Mouse (Mus musculus) naive thymus-derived CD4-positive, alpha-beta T cell, adult 2 months (primary cell): Measurements from ENCODE around the gene Arl9.
"Not testable (repeated sequence)": the region's sequence is repeated elsewhere in the genome, so short reads cannot be mapped to it uniquely, and the experiment has no call there.

Source experiments
- DNase-seq: peaks from one replicate; pipeline ENCODE4 v3.0.0-alpha.2; 2011; ENCODE audit warnings: low read depth

Gene Arl9

DNA sequence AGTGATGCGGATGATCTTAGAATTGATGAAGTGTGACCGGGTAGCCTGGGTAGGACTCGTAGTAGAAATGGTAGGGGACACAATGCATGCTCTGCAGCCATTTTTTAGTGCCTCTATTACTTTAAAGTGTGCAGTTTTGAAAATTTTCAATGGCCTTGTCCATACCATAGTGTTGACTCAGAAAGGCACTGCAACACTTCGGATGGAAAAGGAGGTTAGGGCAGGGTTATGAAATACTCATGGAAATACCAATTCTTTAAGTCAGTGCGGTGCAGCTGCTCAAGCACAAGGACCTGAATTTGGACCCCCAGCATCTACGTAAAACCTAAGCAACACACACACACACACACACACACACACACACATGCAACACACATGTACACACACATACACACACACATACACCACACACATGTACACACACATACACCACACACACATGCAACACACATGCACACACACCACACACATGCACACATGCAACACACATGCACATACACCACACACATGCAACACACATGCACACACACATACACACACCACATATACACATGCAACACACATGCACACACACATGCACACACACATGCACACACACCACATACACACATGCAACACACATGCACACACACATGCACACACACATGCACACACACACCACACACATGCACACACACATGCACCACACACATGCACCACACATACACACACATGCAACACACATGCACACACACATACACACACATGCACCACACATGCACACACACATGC lies at the start of gene Arl9:
Gene Arl9, plus strand, starts transcription at position 5 of the 771 bp plus-strand sequence.
- no peak for DNase-seq

DNA sequence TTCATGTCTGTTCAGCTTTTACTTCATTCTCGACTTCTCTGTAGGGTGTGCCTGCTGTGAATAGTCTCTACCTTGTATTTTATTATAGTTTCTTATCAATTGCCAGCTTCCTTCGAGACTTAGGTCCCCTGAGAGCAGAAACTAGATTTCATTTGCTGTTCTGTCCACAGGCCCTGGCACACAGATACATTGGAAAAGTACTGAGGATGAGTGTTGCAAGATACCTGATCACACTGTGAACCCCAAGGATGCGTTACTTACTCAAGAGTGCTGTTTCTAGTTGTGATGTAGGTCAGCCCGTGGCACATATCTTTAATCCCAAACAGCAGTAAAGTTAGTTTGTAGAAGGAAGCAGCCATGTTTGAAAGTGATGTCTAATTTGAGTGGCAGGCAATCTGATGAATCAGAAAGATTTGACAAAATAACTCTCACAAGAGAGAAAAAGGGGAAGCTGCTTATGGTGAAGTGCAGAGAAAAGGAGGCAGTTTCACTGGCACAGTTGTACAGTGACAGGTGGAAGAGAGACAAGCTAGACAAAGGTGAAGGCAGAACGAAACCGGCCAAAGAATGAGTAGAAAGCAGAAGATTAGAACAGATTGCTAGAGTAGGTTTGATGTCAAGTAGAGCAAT lies 49.5 kb upstream of the Arl9 start:
- DNase-seq: no peak

DNA sequence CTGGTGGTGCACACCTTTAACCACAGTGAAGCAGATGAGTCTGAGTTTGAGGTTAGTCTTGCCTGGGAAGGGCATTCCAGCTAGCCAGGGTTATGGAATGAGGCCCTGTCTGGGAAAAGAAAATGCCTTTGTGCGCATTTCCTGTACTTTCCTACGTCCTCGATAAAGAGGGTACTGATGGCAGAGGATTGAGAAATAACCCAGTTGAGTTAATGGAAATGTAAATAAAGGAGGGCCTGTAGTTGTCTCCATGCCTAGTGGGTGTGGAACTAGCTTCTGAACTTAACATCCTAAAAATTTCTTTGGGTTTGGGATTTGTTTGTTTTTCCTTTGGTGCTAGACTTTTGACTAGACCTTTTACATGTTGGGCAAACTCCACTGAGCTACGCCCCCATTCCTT lies 48.4 kb upstream of the Arl9 start:
- no peak for DNase-seq

DNA sequence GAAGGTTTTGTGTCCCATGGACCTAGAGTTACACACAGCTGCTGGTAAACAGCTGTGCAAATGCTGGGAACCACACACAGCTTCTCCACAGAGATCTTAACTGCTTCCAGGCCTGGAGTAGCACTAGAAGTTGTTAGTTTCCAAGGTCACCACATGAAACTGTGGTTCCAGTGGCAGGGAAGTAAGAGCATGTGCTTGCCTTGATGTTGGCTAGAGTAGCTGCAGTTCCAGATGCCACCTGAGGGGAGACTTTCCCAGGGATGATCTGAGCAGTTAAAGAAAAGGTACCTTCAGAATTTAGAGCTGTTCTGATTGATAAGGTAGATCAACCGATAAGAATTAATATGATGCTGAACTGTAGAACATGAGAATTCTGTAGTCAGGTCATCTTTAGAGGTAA lies 45.9 kb upstream of the Arl9 start:
- peak; percentile 25 for DNase-seq

DNA sequence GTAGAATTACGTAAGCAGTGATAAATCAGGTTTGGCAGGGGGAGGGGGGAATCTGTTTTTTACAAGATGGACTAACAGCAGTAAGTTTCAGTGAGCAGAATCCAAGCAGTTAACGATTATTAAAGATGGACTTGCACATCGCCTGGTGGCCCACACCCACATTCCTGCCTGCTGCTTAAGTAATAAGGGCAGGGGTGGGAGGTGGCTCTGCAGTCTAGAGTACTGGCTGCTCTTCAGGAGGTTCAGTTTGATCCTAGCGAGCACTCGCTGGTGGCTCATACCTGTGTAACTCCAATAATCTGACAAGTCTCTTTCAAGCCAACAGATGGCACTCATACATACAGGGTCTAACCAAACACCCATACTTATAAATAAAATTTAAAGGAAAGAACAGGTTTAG lies 44.3 kb upstream of the Arl9 start:
- DNase-seq: no peak

DNA sequence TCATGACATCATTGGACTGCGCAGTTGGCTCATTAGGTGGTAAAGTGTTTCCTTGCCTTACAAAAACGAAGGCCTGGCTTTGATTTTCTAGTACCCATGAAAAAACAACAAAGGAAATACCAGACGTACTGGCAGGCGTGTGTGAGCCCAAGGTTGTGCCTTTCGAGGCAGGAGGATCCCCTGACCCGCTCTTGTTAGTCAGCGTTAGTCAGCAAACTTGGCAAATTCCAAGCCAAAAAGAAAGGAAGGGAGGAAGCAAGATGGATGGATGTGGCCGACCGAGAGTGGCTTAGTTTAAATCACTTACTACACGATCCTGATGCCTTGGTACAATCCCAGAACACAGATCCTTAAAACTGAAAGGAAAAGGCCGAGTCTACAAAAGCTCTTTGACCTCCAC lies 41.3 kb upstream of the Arl9 start:
- no peak for DNase-seq

DNA sequence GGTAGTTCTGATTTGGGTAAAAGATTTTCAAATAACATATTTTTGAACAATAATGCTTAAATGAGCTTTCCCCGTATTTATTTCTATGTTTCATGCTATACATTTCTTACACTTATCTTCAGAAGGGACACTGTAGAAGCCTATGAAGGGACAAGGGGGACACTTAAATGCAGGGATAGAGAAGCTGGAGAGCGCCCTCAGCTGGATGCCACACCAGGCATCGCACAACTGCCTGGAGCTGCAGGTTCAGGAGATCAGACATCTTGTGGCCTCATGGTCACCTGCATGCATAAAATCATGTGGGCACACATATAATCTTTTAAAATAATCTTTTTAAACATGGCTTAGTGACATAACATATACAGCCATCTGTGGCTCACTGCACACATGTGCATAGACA lies 39.2 kb upstream of the Arl9 start:
- no peak for DNase-seq

DNA sequence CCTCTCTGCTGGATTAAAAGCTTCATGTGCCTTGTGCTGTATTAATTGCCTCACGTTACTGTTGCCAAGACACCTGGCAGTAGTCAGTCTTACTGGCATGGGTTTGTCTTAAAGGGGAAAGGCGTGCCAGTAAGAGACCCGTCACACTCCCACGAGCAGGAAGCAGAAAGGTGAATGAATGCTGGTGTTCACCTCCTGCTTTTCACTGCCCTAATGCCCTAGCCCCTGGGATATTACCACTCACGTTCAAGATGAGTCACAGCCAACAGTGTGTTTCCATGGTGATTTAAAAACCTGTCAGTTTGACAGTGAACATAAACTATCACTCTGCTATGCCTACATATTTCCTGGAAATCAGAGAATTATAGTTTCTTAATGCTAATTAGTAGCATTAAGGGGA lies 34.6 kb upstream of the Arl9 start:
- DNase-seq: no peak

DNA sequence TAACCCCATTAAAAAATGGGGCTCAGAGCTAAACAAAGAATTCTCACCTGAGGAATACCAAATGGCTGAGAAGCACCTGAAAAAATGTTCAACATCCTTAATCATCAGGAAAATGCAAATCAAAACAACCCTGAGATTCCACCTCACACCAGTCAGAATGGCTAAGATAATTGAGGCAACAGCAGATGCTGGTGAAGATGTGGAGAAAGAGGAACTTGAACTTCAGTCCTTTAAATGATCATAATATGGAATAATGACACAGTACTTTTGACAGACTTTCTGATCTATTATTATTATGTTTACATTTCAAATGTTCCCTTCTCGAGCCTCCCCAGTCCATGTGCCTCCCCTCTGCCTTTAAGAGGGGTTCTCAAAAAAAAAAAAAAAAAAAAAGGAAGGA lies 32.7 kb upstream of the Arl9 start:
- DNase-seq: not testable (repeated sequence)

DNA sequence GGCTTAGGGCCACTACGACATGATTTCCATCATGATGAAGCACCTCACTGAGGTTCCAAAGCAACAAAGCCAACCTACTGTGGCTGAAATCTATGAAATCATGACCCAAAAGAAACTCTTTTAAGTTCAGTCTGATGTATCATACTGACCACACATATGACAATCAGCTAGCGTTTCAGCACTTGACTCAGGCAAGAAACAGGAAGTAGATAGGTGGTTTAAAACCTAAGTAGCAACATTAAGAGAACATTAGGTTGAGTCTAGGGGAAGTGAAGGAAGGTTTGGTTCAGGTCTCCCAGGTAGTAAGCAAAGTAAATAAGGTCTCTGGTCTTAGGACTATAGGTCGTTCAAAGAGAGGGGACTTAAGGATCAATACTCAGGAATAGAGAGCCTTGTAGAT lies 30.4 kb upstream of the Arl9 start:
- DNase-seq: peak; percentile 19

DNA sequence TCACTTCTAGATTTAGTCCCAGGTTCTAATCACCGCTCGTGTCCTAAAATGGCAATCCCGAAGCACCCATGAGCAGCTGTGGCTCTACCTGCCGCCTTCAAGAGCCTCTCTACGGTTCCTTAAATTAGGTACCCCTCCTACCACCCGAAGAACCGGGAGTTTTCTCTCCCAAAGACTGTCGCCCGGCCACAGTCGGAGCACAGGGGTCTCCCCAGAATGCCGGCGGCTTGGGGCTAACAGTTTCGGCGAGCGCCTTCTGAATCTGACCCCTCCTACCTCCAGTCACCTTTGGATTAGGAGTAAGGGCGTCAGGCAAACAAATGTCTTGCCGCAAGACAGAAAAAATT lies 29.7 kb upstream of the Arl9 start:
- DNase-seq: no peak

DNA sequence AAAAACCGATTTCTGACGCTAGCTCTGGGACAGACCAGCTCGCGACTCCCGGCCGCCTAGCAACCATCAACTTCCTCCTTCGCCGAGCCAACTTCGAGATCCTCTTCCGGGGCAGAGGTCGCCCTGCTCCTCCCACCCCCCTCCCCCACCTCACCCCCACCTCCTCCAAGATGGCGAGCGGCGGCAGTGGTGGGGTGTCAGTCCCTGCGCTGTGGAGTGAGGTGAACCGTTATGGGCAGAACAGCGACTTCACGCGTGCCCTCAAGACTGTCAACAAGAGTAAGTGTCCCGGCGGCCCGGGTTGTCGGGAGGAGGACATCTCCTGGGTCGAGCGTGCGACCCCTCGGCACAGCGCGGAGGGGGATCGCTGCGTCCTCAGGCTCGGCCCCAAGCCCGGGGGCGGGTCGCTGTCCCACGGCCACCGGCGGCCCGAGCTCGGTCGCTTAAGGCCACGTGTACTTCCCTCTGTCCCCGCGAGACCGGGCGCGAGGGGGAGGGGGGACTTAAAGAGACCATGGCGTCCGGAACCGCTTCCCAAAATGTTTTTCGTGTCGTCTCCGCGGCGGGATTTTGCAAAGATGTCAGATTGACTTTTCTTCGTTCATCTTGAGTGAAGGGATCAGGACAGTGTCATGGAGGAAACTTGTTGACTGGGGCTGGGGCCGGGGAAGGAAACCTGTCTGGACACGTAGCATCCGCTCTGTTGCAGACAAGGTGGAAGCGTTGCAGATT lies 29.1 kb upstream of the Arl9 start, which contains the start of gene Srp72:
Gene Srp72, plus strand, starts transcription at position 130 of the 732 bp plus-strand sequence.
- DNase-seq: peak; percentile 90

DNA sequence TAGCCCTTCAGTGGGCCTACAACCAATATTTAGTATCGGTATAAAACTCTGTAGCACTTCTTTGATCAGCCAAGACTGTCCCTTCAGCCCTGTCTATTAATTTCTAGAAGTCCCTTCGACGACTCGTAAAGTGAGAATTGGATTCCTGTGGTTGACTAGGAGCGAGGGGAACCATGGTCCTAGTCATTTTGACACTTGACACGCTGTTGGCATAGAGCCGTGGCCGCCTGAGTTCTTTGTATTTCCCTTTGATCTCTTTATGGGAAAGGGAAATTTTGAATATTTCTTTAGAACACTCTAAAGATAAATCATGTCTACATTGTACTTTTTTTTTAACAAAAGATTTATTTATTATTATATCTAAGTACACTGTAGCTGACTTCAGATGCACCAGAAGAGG lies 28.1 kb upstream of the Arl9 start:
- DNase-seq: no peak

DNA sequence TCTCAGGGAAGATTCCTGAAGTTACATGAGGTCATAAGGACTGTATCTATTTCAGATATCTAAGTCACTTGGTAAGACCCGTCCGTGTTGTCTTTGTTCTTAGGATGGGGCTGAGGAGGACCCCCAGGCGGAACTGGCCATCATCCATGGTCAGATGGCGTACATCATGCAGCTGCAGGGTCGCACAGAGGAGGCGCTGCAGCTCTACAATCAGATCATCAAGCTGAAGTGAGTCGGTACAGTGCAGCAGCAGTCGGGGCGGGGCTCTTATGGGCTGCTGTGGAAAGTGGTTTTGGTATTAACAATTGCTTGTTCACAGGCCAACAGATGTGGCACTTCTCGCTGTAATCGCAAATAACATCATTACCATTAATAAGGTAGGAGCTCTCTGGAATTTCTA lies 19.8 kb upstream of the Arl9 start:
- no peak for DNase-seq

DNA sequence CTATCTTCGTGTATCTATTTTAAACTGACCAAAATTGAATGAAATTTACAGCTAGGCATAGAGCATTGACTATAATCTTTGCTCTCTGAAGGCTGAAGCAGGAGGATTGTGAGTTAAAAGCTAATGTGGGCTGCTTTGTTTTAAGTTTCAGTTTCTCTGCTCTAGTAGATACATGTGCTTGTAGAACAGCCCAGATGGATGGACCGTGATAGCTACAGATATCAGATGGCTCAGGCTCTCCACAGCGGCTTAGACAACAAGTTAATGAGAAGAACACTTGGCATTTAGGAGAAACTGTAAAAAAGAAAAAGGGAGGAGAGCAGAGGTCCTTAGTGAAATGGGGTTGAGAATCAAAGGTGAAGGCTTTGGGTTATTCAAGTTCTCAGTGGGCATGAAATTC lies 13.1 kb upstream of the Arl9 start:
- no peak for DNase-seq

DNA sequence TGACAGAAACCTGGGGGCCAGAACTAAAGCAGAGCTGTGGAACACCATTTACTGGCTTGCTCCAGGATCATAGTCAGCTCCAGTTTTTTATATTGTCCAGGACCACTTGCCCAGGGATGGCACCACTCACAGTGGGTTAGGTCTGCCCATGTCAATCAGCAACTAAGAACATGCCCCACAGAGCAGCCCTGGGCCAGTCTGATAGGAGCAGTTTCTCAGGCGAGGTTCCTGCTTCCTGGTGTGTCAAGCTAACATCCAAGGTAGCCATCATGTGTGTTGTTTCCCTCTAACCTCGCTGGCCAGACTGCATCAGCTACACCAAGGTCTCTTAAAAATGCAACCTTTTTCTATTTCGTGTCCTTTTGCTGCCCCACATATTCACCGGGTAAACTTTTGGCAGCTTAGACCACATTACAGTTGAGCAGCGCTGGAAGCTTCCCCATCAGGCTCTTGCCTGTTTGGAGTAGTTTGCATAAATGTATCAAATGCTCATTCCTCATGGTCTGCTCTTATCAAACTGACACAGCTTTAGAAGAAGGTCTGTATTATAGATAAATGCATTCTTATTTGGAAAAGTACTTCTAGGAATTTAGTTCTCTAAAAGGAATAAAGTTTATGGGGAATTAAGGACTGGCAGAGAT lies 10.6 kb upstream of the Arl9 start:
- DNase-seq: no peak

DNA sequence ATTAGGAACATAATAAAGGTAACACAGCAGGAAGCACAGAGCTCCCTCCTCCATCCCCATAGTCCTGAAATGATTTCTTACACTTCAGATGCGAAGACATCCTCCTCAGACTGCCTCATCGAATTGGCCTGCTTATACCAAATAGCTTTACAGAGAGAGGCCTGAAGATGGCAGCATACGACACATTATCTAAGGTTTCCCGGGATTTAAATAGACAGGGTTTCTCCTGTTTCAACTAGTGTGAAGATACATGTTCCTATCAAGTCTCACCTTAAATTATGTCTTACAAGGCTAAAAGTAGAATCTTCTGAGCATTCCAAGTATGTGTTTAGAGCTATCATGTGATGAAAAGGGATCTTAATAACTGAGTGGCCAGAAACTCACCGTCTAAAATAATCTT lies 5.4 kb upstream of the Arl9 start:
- DNase-seq: no peak

DNA sequence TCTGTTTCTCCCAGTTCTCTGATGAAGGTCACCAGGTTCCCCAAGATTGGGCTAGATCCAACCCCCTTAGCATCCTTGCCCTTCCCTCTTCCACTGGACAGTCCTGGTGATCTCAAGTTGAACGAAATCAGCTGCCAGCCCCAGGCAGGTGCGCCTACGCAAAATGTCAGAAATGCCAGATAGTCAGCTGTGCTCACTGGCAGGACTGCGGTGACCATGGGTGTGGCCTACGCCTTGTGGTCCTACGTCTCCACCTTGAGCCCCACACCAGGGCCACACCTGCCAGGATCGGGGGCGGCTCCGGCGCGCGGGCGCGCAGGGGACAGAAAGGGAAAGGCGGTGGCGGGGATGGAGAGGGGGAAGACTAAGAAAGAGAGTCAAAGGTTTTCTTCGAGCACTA lies 2.7 kb upstream of the Arl9 start:
- DNase-seq: no peak

DNA sequence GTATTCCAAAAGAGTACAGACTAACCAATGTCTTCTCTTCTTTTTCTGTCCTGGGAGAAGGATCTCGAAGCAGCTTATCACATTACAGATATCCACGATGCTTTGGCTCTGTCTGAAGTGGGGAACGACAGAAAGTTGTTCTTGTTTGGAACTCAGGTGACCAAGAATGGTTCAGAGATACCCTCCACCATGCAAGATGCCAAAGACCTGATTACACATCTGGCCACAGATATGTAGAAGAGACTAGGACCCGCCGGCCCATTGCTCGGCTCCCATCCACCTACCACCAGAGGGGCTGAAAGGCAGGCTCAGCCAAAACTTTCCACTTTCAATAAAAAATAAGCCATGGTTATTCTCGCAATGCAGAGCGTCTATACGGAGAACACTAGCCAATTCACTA lies 6.5 kb downstream of the Arl9 start:
- DNase-seq: no peak

DNA sequence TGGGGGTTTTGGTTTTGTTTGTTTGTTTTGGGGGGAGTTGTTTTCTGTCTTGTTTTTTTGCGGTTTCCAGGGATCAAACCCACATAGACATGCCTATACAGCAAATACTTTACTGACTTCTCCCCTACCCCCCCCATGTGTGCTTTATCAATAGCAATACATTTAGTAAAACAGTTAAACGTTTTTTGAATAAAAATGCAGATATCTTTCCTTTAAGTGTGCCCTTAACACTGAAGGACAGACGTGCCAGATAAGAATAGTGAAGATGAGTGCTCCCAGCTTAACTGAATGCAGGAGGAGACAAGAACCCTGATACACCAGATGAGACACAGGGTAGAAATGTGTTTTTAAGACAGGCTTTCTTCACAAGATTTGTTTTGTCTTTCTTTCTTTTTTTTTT lies 7.2 kb downstream of the Arl9 start:
- DNase-seq: no peak

DNA sequence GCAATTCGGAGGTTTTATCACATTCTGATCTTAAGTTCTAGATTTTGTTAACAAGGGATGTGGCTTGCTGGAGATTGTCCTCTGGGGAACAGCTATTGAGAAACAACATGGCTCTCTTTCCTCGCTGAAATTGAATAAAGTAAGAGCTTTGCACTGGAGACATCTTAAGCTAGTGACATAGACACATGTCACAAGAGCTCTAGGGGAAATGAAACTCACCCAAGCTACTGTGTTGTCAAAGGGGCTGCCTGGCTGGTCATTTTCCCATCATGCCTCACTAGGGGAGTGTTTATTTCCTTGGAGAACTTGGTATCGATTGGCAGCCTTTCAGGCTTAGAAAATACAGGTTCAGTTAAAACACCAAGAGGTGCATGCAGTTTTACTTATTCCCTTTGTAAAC lies 9.3 kb downstream of the Arl9 start:
- no peak for DNase-seq

DNA sequence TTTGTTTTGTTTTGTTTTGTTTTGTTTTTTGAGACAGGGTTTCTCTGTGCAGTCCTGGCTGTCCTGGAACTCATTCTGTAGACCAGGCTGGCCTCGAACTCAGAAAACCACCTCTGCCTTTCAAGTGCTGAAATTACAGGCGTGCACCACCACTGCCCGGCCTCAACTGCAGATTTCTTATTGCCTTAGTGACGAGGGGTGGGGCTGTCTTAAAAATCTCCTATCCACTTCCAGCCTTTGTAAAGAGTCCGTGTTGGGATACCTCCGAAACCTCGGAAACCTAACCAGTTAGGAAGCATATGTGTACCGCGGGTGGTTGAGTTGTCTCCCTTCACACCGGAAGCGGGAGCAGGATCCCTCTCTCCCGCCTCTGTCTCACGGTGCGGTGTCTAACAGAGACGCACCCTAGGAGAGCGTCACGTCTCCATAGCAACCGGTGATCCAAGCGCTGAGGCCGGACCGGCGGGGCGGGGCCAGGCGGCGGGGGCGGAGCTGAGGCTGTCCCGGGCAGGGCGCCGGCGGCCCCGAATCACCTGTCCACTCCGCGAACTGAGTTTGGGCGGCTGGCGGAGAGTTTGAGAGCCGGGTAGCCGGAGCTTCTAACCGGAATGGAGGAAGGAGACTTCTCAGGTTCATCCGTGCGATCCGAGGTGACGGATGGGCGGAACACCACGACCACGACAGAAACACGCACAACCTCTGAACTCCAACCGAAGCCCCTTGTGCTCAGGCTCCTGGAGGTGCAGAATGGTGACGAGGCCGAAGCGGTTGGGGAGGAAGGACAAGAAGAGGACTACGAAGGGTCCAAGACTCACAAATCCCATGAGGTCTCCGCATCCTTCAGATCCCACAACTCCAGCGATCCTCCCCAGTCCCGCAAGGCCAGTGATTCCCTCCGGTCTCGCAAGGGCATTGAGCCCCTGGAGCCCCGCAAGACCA lies 12.0 kb downstream of the Arl9 start, which contains the start of gene Thegl:
Gene Thegl, plus strand, starts transcription at position 480 of the 939 bp plus-strand sequence.
- peak; percentile 62 for DNase-seq
